Mouse (Mus musculus) CH12.LX (cell line): ENCODE measurements around the gene Nbea. TPM values are rescaled to one million over a fixed set of nuclear protein-coding genes. Genes with fewer than 3 reads are reported as not detected.

Experiments
- DNase-seq: peaks from one replicate; pipeline ENCODE4 v3.0.0-alpha.2; 2013; ENCODE audit errors: extremely low read depth
- H3K27ac ChIP-seq: 2 replicates; pipeline ENCODE4 v1.5.1; 2012; ENCODE audit warnings: low read depth, mild to moderate bottlenecking, control low read depth, moderate library complexity; ENCODE audit not compliant: insufficient read depth
- H3K27me3 ChIP-seq: replicated peaks from 2 replicates; pipeline ENCODE3; 2012; ENCODE audit warnings: inconsistent platforms
- H3K36me3 ChIP-seq, 2 experiments: replicated peaks in 1 of 2; 2 replicates each; pipeline versions ENCODE3 to v1.6.1; 2012; ENCODE audit warnings: inconsistent platforms in 1 of 2, low read length in 1 of 2, mild to moderate bottlenecking in 1 of 2, mixed read lengths in 1 of 2, moderate library complexity in 1 of 2; ENCODE audit not compliant: control insufficient read depth in 1 of 2, insufficient read depth in 1 of 2
- H3K4me1 ChIP-seq, 2 experiments: 2 replicates each; pipeline ENCODE4 v1.6.1; 2012; ENCODE audit warnings: inconsistent platforms in 1 of 2, moderate library complexity in 1 of 2; ENCODE audit not compliant: insufficient read depth in 2 of 2, control insufficient read depth in 1 of 2
- H3K4me2 ChIP-seq: 2 replicates; pipeline ENCODE4 v1.6.1; 2012; ENCODE audit warnings: low read depth, mild to moderate bottlenecking, control low read depth; ENCODE audit not compliant: poor library complexity, insufficient read depth, severe bottlenecking
- H3K4me3 ChIP-seq, 3 experiments: fragments of 150-350 bp in 1 of 3; sonication (generic) in 1 of 3; replicated peaks in 1 of 3; 2 replicates each; pipeline versions ENCODE3 to v1.5.1; 2011 to 2012; ENCODE audit warnings: low read depth in 2 of 3, low read length in 2 of 3, mild to moderate bottlenecking in 2 of 3, moderate library complexity in 2 of 3, control low read depth in 1 of 3, improper control_type of control experiment in 1 of 3, inconsistent platforms in 1 of 3, mixed read lengths in 1 of 3; ENCODE audit not compliant: poor library complexity in 1 of 3
- H3K79me2 ChIP-seq: replicated peaks from 2 replicates; pipeline ENCODE4 v1.6.1; 2012; ENCODE audit warnings: mild to moderate bottlenecking, moderate library complexity; ENCODE audit not compliant: control insufficient read depth, poor library complexity, insufficient read depth, severe bottlenecking; ENCODE audit errors: extremely low read depth
- H3K9ac ChIP-seq: 2 replicates; pipeline ENCODE4 v1.6.1; 2012; ENCODE audit warnings: low read depth, mild to moderate bottlenecking, control low read depth, moderate library complexity; ENCODE audit not compliant: insufficient read depth
- H3K9me3 ChIP-seq: replicated peaks from 2 replicates; pipeline ENCODE3; 2012; ENCODE audit warnings: low read length, inconsistent platforms, mixed read lengths
- CHD1 ChIP-seq: IDR thresholded peaks from 2 replicates; pipeline ENCODE4 v1.6.1; 2012; ENCODE audit warnings: low read depth, low read length, improper control_type of control experiment, inconsistent platforms
- CTCF ChIP-seq, 2 experiments: IDR thresholded peaks in 1 of 2; conservative IDR thresholded peaks in 1 of 2; 2 replicates each; pipeline ENCODE4 v1.5.1; 2011 to 2012; ENCODE audit warnings: low read depth in 2 of 2, low read length in 2 of 2, improper control_type of control experiment in 1 of 2, inconsistent platforms in 1 of 2, mild to moderate bottlenecking in 1 of 2, moderate library complexity in 1 of 2
- E2F4 ChIP-seq: IDR thresholded peaks from 2 replicates; pipeline ENCODE4 v1.6.1; 2011; ENCODE audit warnings: low read depth, low read length, improper control_type of control experiment; ENCODE audit not compliant: insufficient replicate concordance
- ELF1 ChIP-seq: IDR thresholded peaks from 2 replicates; pipeline ENCODE4 v1.6.1; 2014; ENCODE audit warnings: low read depth, mild to moderate bottlenecking, inconsistent platforms, low read length, improper control_type of control experiment
- GABPA ChIP-seq: IDR thresholded peaks from 2 replicates; pipeline ENCODE4 v1.6.1; 2012; ENCODE audit warnings: low read depth, low read length, improper control_type of control experiment, inconsistent platforms; ENCODE audit not compliant: insufficient replicate concordance
- IRF4 ChIP-seq: IDR thresholded peaks from 2 replicates; pipeline ENCODE4 v1.6.1; 2014; ENCODE audit warnings: low read depth, mild to moderate bottlenecking, inconsistent platforms, low read length, improper control_type of control experiment
- JUN ChIP-seq: IDR thresholded peaks from 2 replicates; pipeline ENCODE4 v1.6.1; 2011; ENCODE audit warnings: low read depth, mild to moderate bottlenecking, low read length, improper control_type of control experiment, moderate library complexity; ENCODE audit not compliant: insufficient read depth
- JUND ChIP-seq: conservative IDR thresholded peaks from 2 replicates; pipeline ENCODE4 v1.6.1; 2011; ENCODE audit warnings: low read depth, low read length, improper control_type of control experiment
- KAT2A ChIP-seq: IDR thresholded peaks from 2 replicates; pipeline ENCODE4 v1.6.1; 2012; ENCODE audit warnings: low read length, improper control_type of control experiment, inconsistent platforms; ENCODE audit not compliant: insufficient replicate concordance
- MAFK ChIP-seq: IDR thresholded peaks from 2 replicates; pipeline ENCODE4 v1.6.1; 2011; ENCODE audit warnings: low read length, improper control_type of control experiment; ENCODE audit not compliant: insufficient replicate concordance
- MXI1 ChIP-seq: IDR thresholded peaks from 2 replicates; pipeline ENCODE4 v1.6.1; 2011; ENCODE audit warnings: mild to moderate bottlenecking, low read depth, low read length, improper control_type of control experiment
- POLR2AphosphoS2 ChIP-seq: IDR thresholded peaks from 2 replicates; pipeline ENCODE4 v1.6.1; 2011; ENCODE audit warnings: low read depth, low read length, improper control_type of control experiment
- RAD21 ChIP-seq: IDR thresholded peaks from 2 replicates; pipeline ENCODE4 v1.6.1; 2011; ENCODE audit warnings: low read depth, mild to moderate bottlenecking, low read length, improper control_type of control experiment, moderate library complexity
- RCOR1 ChIP-seq: conservative IDR thresholded peaks from 2 replicates; pipeline ENCODE4 v1.6.1; 2012; ENCODE audit warnings: low read depth, mild to moderate bottlenecking, inconsistent platforms, low read length, improper control_type of control experiment
- ZC3H11A ChIP-seq: IDR thresholded peaks from 2 replicates; pipeline ENCODE4 v1.6.1; 2012; ENCODE audit warnings: low read depth, mild to moderate bottlenecking, inconsistent platforms, low read length, improper control_type of control experiment
- dilution Hi-C: fragments of 300-500 bp; cut with MboI; formaldehyde crosslinking; loops from 2 replicates; pipeline ENCODE4 v1.14.3; 2020; ENCODE audit warnings: low sequenced_read_pairs; ENCODE audit not compliant: extremely low pct_unique_long_range_greater_than_20kb, extremely low pct_ligation_motif_present
- in situ Hi-C: fragments of 300-500 bp; cut with MboI; formaldehyde crosslinking; loops from 3 replicates; pipeline ENCODE4 v1.14.3; 2019; ENCODE audit warnings: low sequenced_read_pairs, low pct_ligation_motif_present, low pct_unique_long_range_greater_than_20kb, mixed read lengths
- polyA plus RNA-seq: library from polyadenylated mRNA; unstranded; fragments of >175 nt; gene quantifications from 2 replicates; pipeline ENCODE4 v1.2.1, GENCODE M21; 2012; ENCODE audit warnings: low read depth; ENCODE audit not compliant: insufficient read length
- total RNA-seq, 2 experiments: library from RNA; depleted of rRNA; stranded (reverse); fragments of 300-350 nt in 1 of 2; fragments of >200 nt in 1 of 2; gene quantifications; 2 replicates each; pipeline ENCODE4 v1.2.3; 2012 to 2014

Gene Nbea
- total and polyA plus RNA-seq, 3 experiments: 0.04 TPM; not detected in 2

DNA sequence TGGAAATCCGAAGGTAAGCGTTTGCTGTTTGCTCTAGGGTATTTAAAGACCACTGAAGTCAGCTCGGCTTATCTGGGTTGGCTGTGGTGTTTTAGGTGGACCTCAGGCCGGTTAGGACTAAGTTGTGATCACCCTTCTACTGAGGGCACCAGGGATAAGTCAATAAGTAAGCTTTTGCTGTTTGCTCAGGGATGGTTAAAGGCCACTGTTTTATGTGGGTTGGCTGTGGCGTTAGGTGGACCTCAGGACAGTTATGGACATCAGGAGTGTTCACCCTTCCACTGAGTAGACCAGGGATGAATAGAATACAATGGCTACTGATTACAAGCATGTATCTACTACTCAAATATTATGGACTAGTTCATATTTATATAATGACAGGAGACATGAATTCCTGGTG lies 292.9 kb downstream of the Nbea start:
- in situ Hi-C loops (no loop called here), dilution Hi-C loops (no loop called here)
- H3K4me3 ChIP-seq: no peak overlapping the region
- no peaks in the 10 kb centered on the region for H3K79me2 ChIP-seq
- no peak overlapping the region for H3K27ac ChIP-seq
- no peak for DNase-seq
- no peak for TF ChIP-seq ZC3H11A
- TF ChIP-seq GABPA: no peak
- no peak for TF ChIP-seq ELF1
- no peak for TF ChIP-seq IRF4
- no peak for TF ChIP-seq RAD21
- TF ChIP-seq, all 38 proteins: peak for 0
- Histone ChIP-seq H3K9me3 (peaks cover 36% of the 10 kb centered on the region), H3K4me2 (no peak overlapping the region), H3K4me1 (no peaks in the 10 kb centered on the region), H3K9ac (no peak overlapping the region), H3K27me3 (no peaks in the 10 kb centered on the region), H3K36me3 (no peaks in the 10 kb centered on the region)

GRCm38 (mm10) chr3:55889227-55889626 lies 294.3 kb downstream of the Nbea start:
- no peaks in the 10 kb centered on the region for H3K4me1 ChIP-seq
- H3K4me2 ChIP-seq: no peak overlapping the region
- in situ Hi-C loops: no loop called here
- no peak overlapping the region for H3K27ac ChIP-seq
- H3K79me2 ChIP-seq: no peaks in the 10 kb centered on the region
- no peak overlapping the region for H3K4me3 ChIP-seq
- dilution Hi-C loops: no loop called here
- H3K9me3 ChIP-seq: peaks cover 33% of the 10 kb centered on the region
- DNase-seq: no peak
- no peak overlapping the region for H3K9ac ChIP-seq
- no peaks in the 10 kb centered on the region for H3K27me3 ChIP-seq
- TF ChIP-seq RCOR1 (no peak), MXI1 (no peak), KAT2A (no peak), E2F4 (no peak), JUND (no peak), MAFK (no peak), POLR2AphosphoS2 (no peak)
- H3K36me3 ChIP-seq: no peaks in the 10 kb centered on the region

DNA sequence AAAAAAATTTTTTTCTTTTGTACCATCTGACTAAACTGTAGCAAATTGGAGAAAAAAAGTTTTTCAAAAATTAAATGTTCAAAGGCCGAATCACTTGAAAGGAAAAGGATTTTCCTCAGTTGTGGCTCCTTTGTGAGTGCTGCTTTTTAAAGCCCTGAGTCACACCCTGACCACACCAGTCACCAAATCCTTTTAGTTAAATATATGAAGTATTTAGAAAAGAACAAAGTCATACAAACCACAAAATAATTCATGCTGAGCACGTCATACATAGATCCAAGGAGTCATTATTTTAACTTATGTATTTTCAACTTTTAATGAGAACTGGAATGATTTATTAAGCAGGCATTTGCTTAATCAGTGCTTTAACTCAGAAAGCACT lies 295.7 kb downstream of the Nbea start:
- dilution Hi-C loops: no loop called here
- Histone ChIP-seq H3K79me2 (no peaks in the 10 kb centered on the region), H3K4me2 (no peak overlapping the region), H3K27ac (no peak overlapping the region), H3K27me3 (no peaks in the 10 kb centered on the region), H3K9me3 (peaks cover 33% of the 10 kb centered on the region), H3K4me3 (no peak overlapping the region), H3K9ac (no peak overlapping the region), H3K4me1 (no peaks in the 10 kb centered on the region)
- no peak for DNase-seq
- in situ Hi-C loops: no loop called here
- TF ChIP-seq KAT2A: no peak
- no peak for TF ChIP-seq JUN
- no peak for TF ChIP-seq JUND
- TF ChIP-seq MXI1: no peak
- no peak for TF ChIP-seq CHD1
- TF ChIP-seq CTCF (conservative IDR thresholded peaks at IDR 0.05 in 1 of 2, IDR thresholded peaks at IDR 0.05 in 1 of 2; ENCODE audit: low read depth in 2 of 2, low read length in 2 of 2): no peak
- TF ChIP-seq, all 38 proteins: peak for 0
- no peaks in the 10 kb centered on the region for H3K36me3 ChIP-seq
